Mouse (Mus musculus): ENCODE measurements around the gene Slc7a1. TPM values are rescaled to one million over a fixed set of nuclear protein-coding genes. Genes with fewer than 3 reads are reported as not detected.

Slc7a1 gene
- polyA plus RNA-seq (2014; fragmentation: Nextera tagmentation; extraction: Ambion mirVana) = 30.0 and 44.2 TPM in 2 replicates

DNA sequence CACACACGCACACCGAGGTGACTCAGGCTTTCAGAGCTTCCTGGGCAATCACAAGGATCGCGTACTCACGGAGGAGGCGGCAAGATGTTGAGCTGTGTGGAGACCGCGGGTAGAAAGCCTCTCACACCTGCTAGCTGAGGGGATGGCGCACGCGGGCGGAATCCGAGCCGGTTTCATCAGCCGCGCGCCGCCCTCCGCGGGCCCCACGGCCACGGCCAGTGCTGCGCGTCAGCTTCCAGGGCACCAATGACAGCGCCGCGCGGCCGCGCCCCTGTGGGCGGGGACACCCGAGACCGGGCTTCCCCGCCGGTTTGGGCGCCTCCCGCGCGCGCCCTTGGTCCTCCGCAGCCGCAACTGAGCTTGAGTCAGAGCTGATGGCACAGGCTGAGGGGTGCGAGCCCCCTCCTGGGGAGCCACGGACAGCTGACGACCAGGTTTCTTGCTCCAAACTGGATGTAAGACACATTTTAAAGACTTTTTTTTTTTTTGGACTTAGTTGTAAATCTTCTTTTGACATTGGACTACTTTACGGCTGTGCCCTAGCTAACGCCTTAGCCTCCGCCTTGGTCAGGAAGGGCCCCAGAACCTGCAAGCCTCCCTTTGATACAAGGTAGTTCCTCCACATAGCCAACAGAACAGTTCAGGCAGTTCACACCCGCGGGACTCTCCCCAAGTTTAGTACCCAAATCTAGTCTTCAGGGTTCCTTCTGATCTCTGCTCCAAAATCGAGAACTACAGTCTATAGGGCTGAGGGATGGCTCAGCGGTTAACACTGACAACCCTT lies at the start of gene Slc7a1:
Gene Slc7a1, minus strand, starts transcription at position 245 of the 784 bp plus-strand sequence.
- H3K27me3 ChIP-seq (replicated peaks; ENCODE audit: control insufficient read depth, insufficient read depth, low read length) = no peaks in the 10 kb centered on the region
- peak within 1 kb of the TSS; percentile 98 for H3K4me2 ChIP-seq (ENCODE audit: low read length)
- no peaks in the 10 kb centered on the region for H3K36me3 ChIP-seq (ENCODE audit: control insufficient read depth, insufficient read depth, low read length)
- H3K9me3 ChIP-seq (replicated peaks; ENCODE audit: control insufficient read depth, low read length) = no peaks in the 10 kb centered on the region
- peak within 1 kb of the TSS; percentile 33; the same call in 1 of the 2 replicates for H3K27ac ChIP-seq (ENCODE audit: low read depth, low read length)
- ATAC-seq (peak; percentile 94), DNase-seq (ENCODE audit: low spot score) (peak; percentile 86)
- WGBS = 2% methylated on average over 44 of the region's 52 CpGs
- H3K4me3 ChIP-seq (ENCODE audit: low read depth, low read length) = peak within 1 kb of the TSS; percentile 79
- H3K9ac ChIP-seq (ENCODE audit: low read length) = peak within 1 kb of the TSS; percentile 79
- H3K4me1 ChIP-seq (ENCODE audit: control insufficient read depth, insufficient read depth, low read length) = 0 out of 2 replicates have a peak, but pooled peaks cover 2% of the 10 kb centered on the region

GRCm38 (mm10) chr5:148444974-148445373 lies 45.3 kb upstream of the Slc7a1 start:
- no peak for ATAC-seq
- Histone ChIP-seq H3K36me3 (ENCODE audit: control insufficient read depth, insufficient read depth, low read length) (no peaks in the 10 kb centered on the region), H3K9me3 (replicated peaks; ENCODE audit: control insufficient read depth, low read length) (no peaks in the 10 kb centered on the region), H3K4me2 (ENCODE audit: low read length) (no peak overlapping the region), H3K27ac (ENCODE audit: low read depth, low read length) (no peak overlapping the region), H3K4me3 (ENCODE audit: low read depth, low read length) (no peak overlapping the region), H3K27me3 (replicated peaks; ENCODE audit: control insufficient read depth, insufficient read depth, low read length) (no peaks in the 10 kb centered on the region), H3K9ac (ENCODE audit: low read length) (no peak overlapping the region), H3K4me1 (ENCODE audit: control insufficient read depth, insufficient read depth, low read length) (no peaks in the 10 kb centered on the region)
- DNase-seq (ENCODE audit: low spot score) = no peak
- 95% methylated on average over 2 of the region's 2 CpGs for WGBS

- Histone ChIP-seq H3K27me3 (replicated peaks; ENCODE audit: control insufficient read depth, insufficient read depth, low read length) (no peaks in the 10 kb centered on the region), H3K36me3 (ENCODE audit: control insufficient read depth, insufficient read depth, low read length) (no peaks in the 10 kb centered on the region), H3K9me3 (replicated peaks; ENCODE audit: control insufficient read depth, low read length) (no peaks in the 10 kb centered on the region), H3K4me2 (ENCODE audit: low read length) (no peak overlapping the region), H3K4me3 (ENCODE audit: low read depth, low read length) (no peak overlapping the region), H3K9ac (ENCODE audit: low read length) (no peak overlapping the region), H3K27ac (ENCODE audit: low read depth, low read length) (no peak overlapping the region), H3K4me1 (ENCODE audit: control insufficient read depth, insufficient read depth, low read length) (no peaks in the 10 kb centered on the region)
- WGBS = 79% methylated on average over 5 of the region's 5 CpGs
- DNase-seq (ENCODE audit: low spot score) = peak; percentile 16
- ATAC-seq = no peak
These were observed 44.0 kb upstream of the Slc7a1 start for GRCm38 (mm10) chr5:148443734-148444133.

GRCm38 (mm10) chr5:148435660-148436059 lies 36.0 kb upstream of the Slc7a1 start:
- H3K27ac ChIP-seq (ENCODE audit: low read depth, low read length) = no peak overlapping the region
- H3K4me1 ChIP-seq (ENCODE audit: control insufficient read depth, insufficient read depth, low read length) = no peaks in the 10 kb centered on the region
- H3K9ac ChIP-seq (ENCODE audit: low read length) = no peak overlapping the region
- H3K36me3 ChIP-seq (ENCODE audit: control insufficient read depth, insufficient read depth, low read length) = no peaks in the 10 kb centered on the region
- no peak overlapping the region for H3K4me3 ChIP-seq (ENCODE audit: low read depth, low read length)
- H3K27me3 ChIP-seq (replicated peaks; ENCODE audit: control insufficient read depth, insufficient read depth, low read length) = no peaks in the 10 kb centered on the region
- WGBS = 60% methylated on average over 3 of the region's 3 CpGs
- ATAC-seq (no peak), DNase-seq (ENCODE audit: low spot score) (no peak)
- H3K9me3 ChIP-seq (replicated peaks; ENCODE audit: control insufficient read depth, low read length) = no peaks in the 10 kb centered on the region
- no peak overlapping the region for H3K4me2 ChIP-seq (ENCODE audit: low read length)

- H3K9me3 ChIP-seq (replicated peaks; ENCODE audit: control insufficient read depth, low read length) = no peaks in the 10 kb centered on the region
- ATAC-seq = no peak
- no peaks in the 10 kb centered on the region for H3K36me3 ChIP-seq (ENCODE audit: control insufficient read depth, insufficient read depth, low read length)
- H3K9ac ChIP-seq (ENCODE audit: low read length) = no peak overlapping the region
- H3K27ac ChIP-seq (ENCODE audit: low read depth, low read length) = no peak overlapping the region
- H3K4me1 ChIP-seq (ENCODE audit: control insufficient read depth, insufficient read depth, low read length) = no peaks in the 10 kb centered on the region
- H3K4me3 ChIP-seq (ENCODE audit: low read depth, low read length) = no peak overlapping the region
- no peak overlapping the region for H3K4me2 ChIP-seq (ENCODE audit: low read length)
- no peak for DNase-seq (ENCODE audit: low spot score)
- WGBS = 86% methylated on average over 5 of the region's 5 CpGs
- no peaks in the 10 kb centered on the region for H3K27me3 ChIP-seq (replicated peaks; ENCODE audit: control insufficient read depth, insufficient read depth, low read length)
These were observed 32.4 kb upstream of the Slc7a1 start for GRCm38 (mm10) chr5:148432121-148432520.

GRCm38 (mm10) chr5:148428846-148429245 lies 29.1 kb upstream of the Slc7a1 start:
- no peak for DNase-seq (ENCODE audit: low spot score)
- no peak overlapping the region for H3K9ac ChIP-seq (ENCODE audit: low read length)
- H3K4me2 ChIP-seq (ENCODE audit: low read length) = no peak overlapping the region
- WGBS = 88% methylated on average over 4 of the region's 4 CpGs
- H3K27ac ChIP-seq (ENCODE audit: low read depth, low read length) = no peak overlapping the region
- no peak for ATAC-seq
- no peaks in the 10 kb centered on the region for H3K9me3 ChIP-seq (replicated peaks; ENCODE audit: control insufficient read depth, low read length)
- no peaks in the 10 kb centered on the region for H3K36me3 ChIP-seq (ENCODE audit: control insufficient read depth, insufficient read depth, low read length)
- H3K4me1 ChIP-seq (ENCODE audit: control insufficient read depth, insufficient read depth, low read length) = no peaks in the 10 kb centered on the region
- H3K4me3 ChIP-seq (ENCODE audit: low read depth, low read length) = no peak overlapping the region
- no peaks in the 10 kb centered on the region for H3K27me3 ChIP-seq (replicated peaks; ENCODE audit: control insufficient read depth, insufficient read depth, low read length)

DNA sequence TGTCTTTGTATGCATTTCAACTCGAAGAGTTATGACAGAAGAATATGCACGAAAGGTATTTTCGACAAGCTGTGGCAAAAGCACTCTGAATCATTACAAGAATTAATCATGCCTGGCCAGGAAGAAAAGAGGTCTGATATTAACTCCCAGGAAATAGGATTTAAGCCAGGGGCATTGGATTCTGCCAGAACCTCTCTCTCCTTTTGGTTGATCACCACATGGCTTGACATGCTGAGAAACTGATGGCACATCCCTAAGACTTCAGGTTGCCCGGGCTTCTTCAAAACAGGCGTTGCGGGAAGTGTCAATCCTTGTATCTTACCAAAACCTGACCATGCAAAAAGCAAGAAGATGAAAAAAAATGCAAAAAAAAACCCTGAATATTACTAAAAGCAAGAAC lies 25.4 kb upstream of the Slc7a1 start:
- no peak overlapping the region for H3K27ac ChIP-seq (ENCODE audit: low read depth, low read length)
- WGBS = 93% methylated on average over 6 of the region's 6 CpGs
- no peaks in the 10 kb centered on the region for H3K4me1 ChIP-seq (ENCODE audit: control insufficient read depth, insufficient read depth, low read length)

GRCm38 (mm10) chr5:148421326-148421725 lies 21.6 kb upstream of the Slc7a1 start:
- ATAC-seq = no peak
- no peak overlapping the region for H3K4me3 ChIP-seq (ENCODE audit: low read depth, low read length)
- H3K36me3 ChIP-seq (ENCODE audit: control insufficient read depth, insufficient read depth, low read length) = no peaks in the 10 kb centered on the region
- H3K27me3 ChIP-seq (replicated peaks; ENCODE audit: control insufficient read depth, insufficient read depth, low read length) = no peaks in the 10 kb centered on the region
- no peak overlapping the region for H3K9ac ChIP-seq (ENCODE audit: low read length)
- H3K9me3 ChIP-seq (replicated peaks; ENCODE audit: control insufficient read depth, low read length) = no peaks in the 10 kb centered on the region; the same call in 1 of the 2 replicates
- H3K27ac ChIP-seq (ENCODE audit: low read depth, low read length) = no peak overlapping the region
- H3K4me2 ChIP-seq (ENCODE audit: low read length) = no peak overlapping the region
- H3K4me1 ChIP-seq (ENCODE audit: control insufficient read depth, insufficient read depth, low read length) = no peaks in the 10 kb centered on the region
- no peak for DNase-seq (ENCODE audit: low spot score)
- 66% methylated on average over 2 of the region's 2 CpGs for WGBS

More for the DNA sequence above, 25.4 kb upstream of the Slc7a1 start:
- Histone ChIP-seq H3K9me3 (replicated peaks; ENCODE audit: control insufficient read depth, low read length) (no peaks in the 10 kb centered on the region), H3K4me3 (ENCODE audit: low read depth, low read length) (no peak overlapping the region), H3K4me2 (ENCODE audit: low read length) (no peak overlapping the region), H3K9ac (ENCODE audit: low read length) (no peak overlapping the region), H3K27me3 (replicated peaks; ENCODE audit: control insufficient read depth, insufficient read depth, low read length) (no peaks in the 10 kb centered on the region), H3K36me3 (ENCODE audit: control insufficient read depth, insufficient read depth, low read length) (no peaks in the 10 kb centered on the region)
- no peak for DNase-seq (ENCODE audit: low spot score)
- no peak for ATAC-seq

DNA sequence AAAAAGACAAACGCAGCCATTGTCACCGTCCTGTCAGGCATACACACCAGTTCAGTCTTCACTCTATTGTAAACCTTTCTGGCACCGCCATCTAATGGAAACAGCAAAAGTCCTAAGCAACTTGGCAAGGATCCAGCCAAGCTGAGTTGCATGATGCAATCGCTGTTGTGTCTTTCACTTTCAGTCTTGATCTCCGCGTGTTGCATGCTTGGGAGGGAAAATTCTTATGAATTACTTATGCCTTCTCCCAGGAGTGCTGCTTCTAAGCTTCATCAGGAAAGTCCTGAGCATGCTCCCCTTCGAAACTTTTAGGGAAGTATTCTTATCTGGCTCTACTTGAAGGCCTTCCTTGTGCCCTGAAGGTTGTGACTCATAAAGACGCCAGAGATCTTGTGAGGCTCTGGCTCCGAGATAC lies 19.4 kb upstream of the Slc7a1 start:
- Histone ChIP-seq H3K9ac (ENCODE audit: low read length) (no peak overlapping the region), H3K9me3 (replicated peaks; ENCODE audit: control insufficient read depth, low read length) (no peaks in the 10 kb centered on the region; the same call in 1 of the 2 replicates), H3K4me3 (ENCODE audit: low read depth, low read length) (no peak overlapping the region), H3K36me3 (ENCODE audit: control insufficient read depth, insufficient read depth, low read length) (no peaks in the 10 kb centered on the region), H3K4me1 (ENCODE audit: control insufficient read depth, insufficient read depth, low read length) (no peaks in the 10 kb centered on the region), H3K27me3 (replicated peaks; ENCODE audit: control insufficient read depth, insufficient read depth, low read length) (no peaks in the 10 kb centered on the region), H3K27ac (ENCODE audit: low read depth, low read length) (no peak overlapping the region), H3K4me2 (ENCODE audit: low read length) (no peak overlapping the region)
- ATAC-seq = no peak
- WGBS = 51% methylated on average over 9 of the region's 9 CpGs
- DNase-seq (ENCODE audit: low spot score) = peak; percentile 76
